Mouse (Mus musculus): Measurements from ENCODE around the gene Tspan5. TPM values are rescaled to one million over a fixed set of nuclear protein-coding genes. Genes with fewer than 3 reads are reported as not detected.

The Tspan5 gene
- polyA plus RNA-seq, 1 experiment from 2014 or later = 33.0 TPM

- no peak for ATAC-seq (ENCODE audit: insufficient number of reproducible peaks, insufficient read depth, low FRiP score, low TSS enrichment)
- Histone ChIP-seq H3K36me3 (no peaks in the 10 kb centered on the region), H3K27me3 (no peaks in the 10 kb centered on the region), H3K4me1 (peaks cover 7% of the 10 kb centered on the region; the same call in 1 of the 2 replicates), H3K9me3 (no peaks in the 10 kb centered on the region), H3K27ac (no peak overlapping the region), H3K4me3 (no peak overlapping the region), H3K4me2 (replicated peaks) (no peak overlapping the region), H3K9ac (no peak overlapping the region)
- 72% methylated on average over 6 of the region's 6 CpGs for WGBS
Measured at GRCm38 (mm10) chr3:138839656-138840055, 97.7 kb downstream of the Tspan5 start.

GRCm38 (mm10) chr3:138841288-138841687 is 99.3 kb downstream of the Tspan5 start:
- WGBS = 67% methylated on average over 5 of the region's 5 CpGs
- no peak for ATAC-seq (ENCODE audit: insufficient number of reproducible peaks, insufficient read depth, low FRiP score, low TSS enrichment)
- H3K9me3 ChIP-seq = no peaks in the 10 kb centered on the region
- no peaks in the 10 kb centered on the region for H3K36me3 ChIP-seq
- H3K27me3 ChIP-seq = no peaks in the 10 kb centered on the region
- no peak overlapping the region for H3K9ac ChIP-seq
- H3K4me3 ChIP-seq = no peak overlapping the region
- H3K4me2 ChIP-seq (replicated peaks) = no peak overlapping the region
- peaks cover 7% of the 10 kb centered on the region; the same call in 1 of the 2 replicates for H3K4me1 ChIP-seq
- H3K27ac ChIP-seq = no peak overlapping the region

DNA sequence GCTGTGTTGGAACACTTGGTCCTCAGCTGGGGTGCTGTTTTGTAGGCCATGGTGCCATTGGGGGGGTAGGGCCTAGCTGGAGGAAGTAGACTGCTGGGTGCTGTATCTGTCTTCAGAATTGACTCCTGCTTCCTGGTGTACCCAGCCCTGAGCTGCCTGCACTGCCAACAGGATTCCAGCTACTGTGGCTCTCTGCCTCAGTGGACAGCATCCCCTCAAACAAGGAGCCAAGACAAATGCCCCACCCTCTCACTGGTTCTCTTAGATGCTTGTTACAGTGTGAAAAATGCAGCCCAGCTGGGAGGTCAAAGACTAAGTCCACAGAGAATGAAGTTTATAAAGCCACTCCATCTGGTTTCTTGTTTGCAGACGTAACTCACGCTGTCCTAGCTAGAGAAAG is 101.2 kb downstream of the Tspan5 start:
- H3K36me3 ChIP-seq = no peaks in the 10 kb centered on the region
- H3K27ac ChIP-seq = no peak overlapping the region
- peaks cover 7% of the 10 kb centered on the region; the same call in 1 of the 2 replicates for H3K4me1 ChIP-seq
- H3K4me2 ChIP-seq (replicated peaks) = no peak overlapping the region
- H3K9ac ChIP-seq = no peak overlapping the region
- H3K4me3 ChIP-seq = no peak overlapping the region
- no peak for ATAC-seq (ENCODE audit: insufficient number of reproducible peaks, insufficient read depth, low FRiP score, low TSS enrichment)
- WGBS = 65% methylated on average over 2 of the region's 2 CpGs
- no peaks in the 10 kb centered on the region for H3K9me3 ChIP-seq
- no peaks in the 10 kb centered on the region for H3K27me3 ChIP-seq

GRCm38 (mm10) chr3:138843641-138844040 is 101.6 kb downstream of the Tspan5 start:
- no peak overlapping the region for H3K27ac ChIP-seq
- H3K9me3 ChIP-seq = no peaks in the 10 kb centered on the region
- no peak for ATAC-seq (ENCODE audit: insufficient number of reproducible peaks, insufficient read depth, low FRiP score, low TSS enrichment)
- H3K9ac ChIP-seq = no peak overlapping the region
- no peak overlapping the region for H3K4me2 ChIP-seq (replicated peaks)
- no peaks in the 10 kb centered on the region for H3K36me3 ChIP-seq
- WGBS = 95% methylated on average over 5 of the region's 5 CpGs
- H3K27me3 ChIP-seq = no peaks in the 10 kb centered on the region
- peaks cover 7% of the 10 kb centered on the region; the same call in 1 of the 2 replicates for H3K4me1 ChIP-seq
- no peak overlapping the region for H3K4me3 ChIP-seq

GRCm38 (mm10) chr3:138845820-138846219 is 103.8 kb downstream of the Tspan5 start:
- no peak overlapping the region for H3K4me2 ChIP-seq (replicated peaks)
- WGBS = 92% methylated on average over 1 of the region's 1 CpGs
- no peaks in the 10 kb centered on the region for H3K36me3 ChIP-seq
- ATAC-seq (ENCODE audit: insufficient number of reproducible peaks, insufficient read depth, low FRiP score, low TSS enrichment) = no peak
- H3K9me3 ChIP-seq = no peaks in the 10 kb centered on the region
- no peaks in the 10 kb centered on the region for H3K27me3 ChIP-seq
- H3K9ac ChIP-seq = no peak overlapping the region
- no peak overlapping the region for H3K27ac ChIP-seq
- peaks cover 18% of the 10 kb centered on the region for H3K4me1 ChIP-seq
- H3K4me3 ChIP-seq = no peak overlapping the region

DNA sequence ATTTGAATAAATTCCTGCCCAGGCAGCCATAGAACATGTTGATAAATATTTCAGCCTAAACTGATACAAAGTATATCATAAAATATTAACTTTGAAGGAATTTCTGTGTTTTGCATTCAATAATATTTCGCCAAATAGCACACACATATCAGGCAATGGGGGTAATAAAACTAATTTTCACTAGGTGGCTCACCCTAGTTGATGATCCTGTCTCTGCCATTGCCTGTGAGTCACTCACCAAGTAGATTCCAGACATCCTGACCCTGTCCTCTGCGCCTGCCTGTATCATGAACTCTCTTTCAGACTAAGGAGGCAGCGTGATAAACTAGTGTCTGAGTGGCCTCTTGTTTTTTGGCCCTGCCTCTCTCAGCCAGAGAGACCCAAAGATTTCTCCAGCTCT is 105.8 kb downstream of the Tspan5 start:
- Histone ChIP-seq H3K4me3 (no peak overlapping the region), H3K4me2 (replicated peaks) (no peak overlapping the region), H3K27me3 (no peaks in the 10 kb centered on the region), H3K36me3 (no peaks in the 10 kb centered on the region), H3K27ac (no peak overlapping the region), H3K4me1 (peaks cover 34% of the 10 kb centered on the region), H3K9ac (no peak overlapping the region), H3K9me3 (no peaks in the 10 kb centered on the region)
- WGBS = 83% methylated on average over 3 of the region's 3 CpGs
- ATAC-seq (ENCODE audit: insufficient number of reproducible peaks, insufficient read depth, low FRiP score, low TSS enrichment) = no peak

DNA sequence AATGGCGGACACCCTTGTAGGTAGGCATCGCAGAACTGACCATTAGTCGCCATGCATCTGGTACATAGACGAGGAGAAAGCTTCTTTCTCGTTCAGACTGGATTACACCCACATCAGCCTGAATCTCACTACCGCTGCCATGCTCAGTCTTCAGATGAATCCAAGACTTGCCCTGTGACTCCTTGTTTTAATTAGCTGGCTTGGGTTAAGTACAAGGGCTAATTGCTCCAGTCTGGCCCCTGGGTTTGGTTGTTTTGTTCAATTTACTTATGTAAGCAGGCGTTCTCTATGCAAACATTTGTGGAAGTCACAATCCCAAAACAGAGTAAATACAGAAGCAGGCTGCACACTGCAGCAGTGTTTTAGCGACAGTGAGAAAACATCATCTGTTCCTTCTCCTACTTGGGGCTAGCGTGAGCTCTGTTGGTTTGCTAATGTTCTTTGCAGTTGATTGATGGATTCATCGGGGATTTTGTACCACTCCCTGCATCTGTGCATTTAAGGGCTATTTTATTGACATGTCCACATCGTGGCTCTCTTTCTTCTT is 107.8 kb downstream of the Tspan5 start:
- Histone ChIP-seq H3K9ac (no peak overlapping the region), H3K4me3 (no peak overlapping the region), H3K4me1 (peaks cover 41% of the 10 kb centered on the region), H3K27me3 (no peaks in the 10 kb centered on the region), H3K9me3 (no peaks in the 10 kb centered on the region), H3K36me3 (no peaks in the 10 kb centered on the region), H3K4me2 (replicated peaks) (no peak overlapping the region), H3K27ac (no peak overlapping the region)
- ATAC-seq (ENCODE audit: insufficient number of reproducible peaks, insufficient read depth, low FRiP score, low TSS enrichment) = no peak
- 31% methylated on average over 11 of the region's 11 CpGs for WGBS

DNA sequence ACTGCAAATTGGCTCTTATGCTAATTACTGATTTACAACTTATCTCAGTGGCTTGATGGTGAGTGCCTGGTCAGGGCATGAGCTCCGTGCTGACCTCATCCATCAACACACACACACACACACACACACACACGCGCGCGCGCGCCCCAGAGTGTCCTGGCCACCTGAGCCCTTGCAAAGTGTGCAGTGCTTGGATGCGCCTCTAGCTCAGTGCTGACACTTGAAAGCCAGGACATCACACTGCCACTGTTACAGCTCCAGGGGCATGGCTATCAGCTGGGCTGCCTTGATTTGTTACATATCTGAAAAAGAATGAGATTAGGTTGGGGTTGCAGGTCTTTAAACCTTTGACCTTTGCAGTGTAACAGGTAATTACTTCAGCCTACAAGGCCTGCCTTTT is 109.9 kb downstream of the Tspan5 start:
- ATAC-seq (ENCODE audit: insufficient number of reproducible peaks, insufficient read depth, low FRiP score, low TSS enrichment) = no peak
- H3K4me1 ChIP-seq = peaks cover 53% of the 10 kb centered on the region
- H3K27me3 ChIP-seq = no peaks in the 10 kb centered on the region

GRCm38 (mm10) chr3:138852982-138853689 is 111.1 kb downstream of the Tspan5 start:
- ATAC-seq (ENCODE audit: insufficient number of reproducible peaks, insufficient read depth, low FRiP score, low TSS enrichment) = no peak

More for the DNA sequence above, 109.9 kb downstream of the Tspan5 start:
- Histone ChIP-seq H3K27ac (no peak overlapping the region), H3K9me3 (no peaks in the 10 kb centered on the region), H3K4me2 (replicated peaks) (no peak overlapping the region), H3K4me3 (no peak overlapping the region), H3K36me3 (no peaks in the 10 kb centered on the region), H3K9ac (no peak overlapping the region)
- 75% methylated on average over 8 of the region's 8 CpGs for WGBS

DNA sequence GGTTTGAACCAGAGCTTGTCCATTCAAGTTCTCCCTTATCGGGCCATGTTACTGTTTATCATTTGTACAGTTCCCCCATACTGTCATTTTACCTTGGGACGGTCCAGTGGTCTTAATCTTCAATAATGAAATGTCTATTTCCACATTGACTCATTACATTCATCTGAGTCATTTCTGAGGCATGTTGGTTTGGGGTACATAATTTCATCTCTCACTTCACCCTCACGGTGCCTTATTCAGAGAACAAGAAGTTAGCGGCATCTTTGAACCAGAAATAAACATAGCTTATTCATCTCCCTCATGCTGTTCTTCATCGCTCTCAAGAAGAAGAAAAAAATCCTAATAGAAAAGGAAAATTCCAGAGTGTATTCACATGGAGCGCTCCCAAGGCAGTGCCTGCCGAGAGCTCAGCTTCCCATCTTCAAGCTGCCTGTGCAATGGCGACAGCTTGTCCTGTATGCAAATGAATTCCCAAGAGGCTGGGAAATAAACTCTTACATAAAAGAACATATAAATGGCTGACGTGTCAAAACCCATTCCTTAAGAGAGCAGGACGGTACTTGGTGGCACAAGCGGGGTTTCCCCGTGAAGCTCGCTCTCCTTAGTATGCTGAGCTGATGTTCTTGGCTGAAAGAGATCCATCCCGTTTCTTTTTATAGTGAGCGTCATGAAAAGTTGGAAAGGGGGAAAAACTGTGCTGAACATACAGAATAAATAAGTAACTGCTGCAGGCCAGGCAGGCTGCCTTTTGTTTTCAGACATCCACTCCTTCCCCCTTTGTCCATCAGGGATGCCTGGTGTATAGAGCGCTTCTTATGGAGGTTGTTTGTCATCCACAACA is 112.2 kb downstream of the Tspan5 start:
- WGBS = 75% methylated on average over 16 of the region's 16 CpGs
- Histone ChIP-seq H3K9ac (no peak overlapping the region), H3K4me3 (no peak overlapping the region), H3K36me3 (no peaks in the 10 kb centered on the region), H3K4me1 (peaks cover 77% of the 10 kb centered on the region), H3K27ac (no peak overlapping the region), H3K4me2 (replicated peaks) (no peak overlapping the region), H3K27me3 (no peaks in the 10 kb centered on the region; the same call in 1 of the 2 replicates), H3K9me3 (no peaks in the 10 kb centered on the region)
- ATAC-seq (ENCODE audit: insufficient number of reproducible peaks, insufficient read depth, low FRiP score, low TSS enrichment) = no peak

More at GRCm38 (mm10) chr3:138852982-138853689, 111.1 kb downstream of the Tspan5 start:
- Histone ChIP-seq H3K36me3 (no peaks in the 10 kb centered on the region), H3K4me2 (replicated peaks) (no peak overlapping the region), H3K27me3 (no peaks in the 10 kb centered on the region), H3K9me3 (no peaks in the 10 kb centered on the region), H3K4me1 (peaks cover 66% of the 10 kb centered on the region), H3K9ac (no peak overlapping the region), H3K4me3 (no peak overlapping the region), H3K27ac (no peak overlapping the region)
- WGBS = 58% methylated on average over 13 of the region's 13 CpGs

- 57% methylated on average over 5 of the region's 5 CpGs for WGBS
- Histone ChIP-seq H3K27me3 (no peaks in the 10 kb centered on the region; the same call in 1 of the 2 replicates), H3K4me3 (no peak overlapping the region), H3K27ac (no peak overlapping the region), H3K9ac (no peak overlapping the region), H3K36me3 (no peaks in the 10 kb centered on the region), H3K4me2 (replicated peaks) (no peak overlapping the region), H3K4me1 (peaks cover 77% of the 10 kb centered on the region), H3K9me3 (no peaks in the 10 kb centered on the region)
- no peak for ATAC-seq (ENCODE audit: insufficient number of reproducible peaks, insufficient read depth, low FRiP score, low TSS enrichment)
Measured at GRCm38 (mm10) chr3:138855387-138855786, 113.4 kb downstream of the Tspan5 start.

Measured in embryonic facial prominence, embryonic 12.5 days (tissue).